Mouse (Mus musculus) CH12.LX (cell line): ENCODE measurements around the gene Ppp1r26. TPM values are rescaled to one million over a fixed set of nuclear protein-coding genes. Genes with fewer than 3 reads are reported as not detected.

Experiments
- DNase-seq: peaks from one replicate; pipeline ENCODE4 v3.0.0-alpha.2; 2013; ENCODE audit errors: extremely low read depth
- H3K27ac ChIP-seq: 2 replicates; pipeline ENCODE4 v1.5.1; 2012; ENCODE audit warnings: low read depth, mild to moderate bottlenecking, control low read depth, moderate library complexity; ENCODE audit not compliant: insufficient read depth
- H3K27me3 ChIP-seq: replicated peaks from 2 replicates; pipeline ENCODE3; 2012; ENCODE audit warnings: inconsistent platforms
- H3K36me3 ChIP-seq, 2 experiments: replicated peaks in 1 of 2; 2 replicates each; pipeline versions ENCODE3 to v1.6.1; 2012; ENCODE audit warnings: inconsistent platforms in 1 of 2, low read length in 1 of 2, mild to moderate bottlenecking in 1 of 2, mixed read lengths in 1 of 2, moderate library complexity in 1 of 2; ENCODE audit not compliant: control insufficient read depth in 1 of 2, insufficient read depth in 1 of 2
- H3K4me1 ChIP-seq, 2 experiments: 2 replicates each; pipeline ENCODE4 v1.6.1; 2012; ENCODE audit warnings: inconsistent platforms in 1 of 2, moderate library complexity in 1 of 2; ENCODE audit not compliant: insufficient read depth in 2 of 2, control insufficient read depth in 1 of 2
- H3K4me2 ChIP-seq: 2 replicates; pipeline ENCODE4 v1.6.1; 2012; ENCODE audit warnings: low read depth, mild to moderate bottlenecking, control low read depth; ENCODE audit not compliant: poor library complexity, insufficient read depth, severe bottlenecking
- H3K4me3 ChIP-seq, 3 experiments: fragments of 150-350 bp in 1 of 3; sonication (generic) in 1 of 3; replicated peaks in 1 of 3; 2 replicates each; pipeline versions ENCODE3 to v1.5.1; 2011 to 2012; ENCODE audit warnings: low read depth in 2 of 3, low read length in 2 of 3, mild to moderate bottlenecking in 2 of 3, moderate library complexity in 2 of 3, control low read depth in 1 of 3, improper control_type of control experiment in 1 of 3, inconsistent platforms in 1 of 3, mixed read lengths in 1 of 3; ENCODE audit not compliant: poor library complexity in 1 of 3
- H3K79me2 ChIP-seq: replicated peaks from 2 replicates; pipeline ENCODE4 v1.6.1; 2012; ENCODE audit warnings: mild to moderate bottlenecking, moderate library complexity; ENCODE audit not compliant: control insufficient read depth, poor library complexity, insufficient read depth, severe bottlenecking; ENCODE audit errors: extremely low read depth
- H3K9ac ChIP-seq: 2 replicates; pipeline ENCODE4 v1.6.1; 2012; ENCODE audit warnings: low read depth, mild to moderate bottlenecking, control low read depth, moderate library complexity; ENCODE audit not compliant: insufficient read depth
- H3K9me3 ChIP-seq: replicated peaks from 2 replicates; pipeline ENCODE3; 2012; ENCODE audit warnings: low read length, inconsistent platforms, mixed read lengths
- BHLHE40 ChIP-seq: IDR thresholded peaks from 2 replicates; pipeline ENCODE4 v1.6.1; 2011; ENCODE audit warnings: mild to moderate bottlenecking, low read depth, low read length, improper control_type of control experiment
- CTCF ChIP-seq, 2 experiments: IDR thresholded peaks in 1 of 2; conservative IDR thresholded peaks in 1 of 2; 2 replicates each; pipeline ENCODE4 v1.5.1; 2011 to 2012; ENCODE audit warnings: low read depth in 2 of 2, low read length in 2 of 2, improper control_type of control experiment in 1 of 2, inconsistent platforms in 1 of 2, mild to moderate bottlenecking in 1 of 2, moderate library complexity in 1 of 2
- E2F4 ChIP-seq: IDR thresholded peaks from 2 replicates; pipeline ENCODE4 v1.6.1; 2011; ENCODE audit warnings: low read depth, low read length, improper control_type of control experiment; ENCODE audit not compliant: insufficient replicate concordance
- EP300 ChIP-seq: IDR thresholded peaks from 2 replicates; pipeline ENCODE4 v1.6.1; 2011; ENCODE audit warnings: low read length, improper control_type of control experiment
- ETS1 ChIP-seq: conservative IDR thresholded peaks from 2 replicates; pipeline ENCODE4 v1.6.1; 2012; ENCODE audit warnings: low read depth, mild to moderate bottlenecking, inconsistent platforms, low read length, improper control_type of control experiment, moderate library complexity
- GABPA ChIP-seq: IDR thresholded peaks from 2 replicates; pipeline ENCODE4 v1.6.1; 2012; ENCODE audit warnings: low read depth, low read length, improper control_type of control experiment, inconsistent platforms; ENCODE audit not compliant: insufficient replicate concordance
- JUN ChIP-seq: IDR thresholded peaks from 2 replicates; pipeline ENCODE4 v1.6.1; 2011; ENCODE audit warnings: low read depth, mild to moderate bottlenecking, low read length, improper control_type of control experiment, moderate library complexity; ENCODE audit not compliant: insufficient read depth
- KAT2A ChIP-seq: IDR thresholded peaks from 2 replicates; pipeline ENCODE4 v1.6.1; 2012; ENCODE audit warnings: low read length, improper control_type of control experiment, inconsistent platforms; ENCODE audit not compliant: insufficient replicate concordance
- MXI1 ChIP-seq: IDR thresholded peaks from 2 replicates; pipeline ENCODE4 v1.6.1; 2011; ENCODE audit warnings: mild to moderate bottlenecking, low read depth, low read length, improper control_type of control experiment
- NELFE ChIP-seq: IDR thresholded peaks from 2 replicates; pipeline ENCODE4 v1.6.1; 2011; ENCODE audit warnings: low read depth, low read length, improper control_type of control experiment
- NRF1 ChIP-seq: IDR thresholded peaks from 2 replicates; pipeline ENCODE4 v1.6.1; 2014; ENCODE audit warnings: low read depth, mild to moderate bottlenecking, inconsistent platforms, low read length, improper control_type of control experiment, moderate library complexity
- RAD21 ChIP-seq: IDR thresholded peaks from 2 replicates; pipeline ENCODE4 v1.6.1; 2011; ENCODE audit warnings: low read depth, mild to moderate bottlenecking, low read length, improper control_type of control experiment, moderate library complexity
- SMC3 ChIP-seq: IDR thresholded peaks from 2 replicates; pipeline ENCODE4 v1.6.1; 2011; ENCODE audit warnings: low read depth, low read length, improper control_type of control experiment
- USF1 ChIP-seq: IDR thresholded peaks from 2 replicates; pipeline ENCODE4 v1.6.1; 2014; ENCODE audit warnings: low read depth, mild to moderate bottlenecking, inconsistent platforms, low read length, improper control_type of control experiment
- ZC3H11A ChIP-seq: IDR thresholded peaks from 2 replicates; pipeline ENCODE4 v1.6.1; 2012; ENCODE audit warnings: low read depth, mild to moderate bottlenecking, inconsistent platforms, low read length, improper control_type of control experiment
- ZNF384 ChIP-seq: IDR thresholded peaks from 2 replicates; pipeline ENCODE4 v1.6.1; 2012; ENCODE audit warnings: low read depth, low read length, improper control_type of control experiment, inconsistent platforms
- dilution Hi-C: fragments of 300-500 bp; cut with MboI; formaldehyde crosslinking; loops from 2 replicates; pipeline ENCODE4 v1.14.3; 2020; ENCODE audit warnings: low sequenced_read_pairs; ENCODE audit not compliant: extremely low pct_unique_long_range_greater_than_20kb, extremely low pct_ligation_motif_present
- in situ Hi-C: fragments of 300-500 bp; cut with MboI; formaldehyde crosslinking; loops from 3 replicates; pipeline ENCODE4 v1.14.3; 2019; ENCODE audit warnings: low sequenced_read_pairs, low pct_ligation_motif_present, low pct_unique_long_range_greater_than_20kb, mixed read lengths
- polyA plus RNA-seq: library from polyadenylated mRNA; unstranded; fragments of >175 nt; gene quantifications from 2 replicates; pipeline ENCODE4 v1.2.1, GENCODE M21; 2012; ENCODE audit warnings: low read depth; ENCODE audit not compliant: insufficient read length
- total RNA-seq, 2 experiments: library from RNA; depleted of rRNA; stranded (reverse); fragments of 300-350 nt in 1 of 2; fragments of >200 nt in 1 of 2; gene quantifications; 2 replicates each; pipeline ENCODE4 v1.2.3; 2012 to 2014

Ppp1r26 gene
- total and polyA plus RNA-seq, 3 experiments: 0.77 TPM; not detected in 2

- Histone ChIP-seq H3K9ac (no peak overlapping the region), H3K27ac (no peak overlapping the region), H3K4me3 (no peak overlapping the region), H3K9me3 (no peaks in the 10 kb centered on the region), H3K79me2 (no peaks in the 10 kb centered on the region), H3K4me1 (peaks cover 5 to 8% of the 10 kb centered on the region in 2 experiments; a peak in 2 of 4 replicates), H3K4me2 (no peak overlapping the region), H3K27me3 (peaks cover 29% of the 10 kb centered on the region), H3K36me3 (no peaks in the 10 kb centered on the region)
- TF ChIP-seq SMC3: no peak
- TF ChIP-seq KAT2A: no peak
- no peak for TF ChIP-seq GABPA
- TF ChIP-seq ETS1: no peak
- no peak for TF ChIP-seq MXI1
- no peak for DNase-seq
- dilution Hi-C loops (no loop called here), in situ Hi-C loops (loop anchor here (5.0 kb wide), 1 partner anchor 114 kb away; no protein-coding TSS in a partner anchor)
Measured at GRCm38 (mm10) chr2:28416511-28416910, 30.1 kb upstream of the Ppp1r26 start.

- H3K4me1 ChIP-seq: 0 out of 4 replicates have a peak, but pooled peaks cover 0 to 3% of the 10 kb centered on the region in 2 experiments
- no peak overlapping the region for H3K4me3 ChIP-seq
- no peak overlapping the region for H3K4me2 ChIP-seq
- peak; percentile 84 for DNase-seq
- H3K27ac ChIP-seq: no peak overlapping the region
- in situ Hi-C loops: loop anchor here (5.0 kb wide), 1 partner anchor 116 kb away; no protein-coding TSS in a partner anchor
- H3K27me3 ChIP-seq: peaks cover 38% of the 10 kb centered on the region
- no peaks in the 10 kb centered on the region for H3K9me3 ChIP-seq
- H3K9ac ChIP-seq: no peak overlapping the region
- no peaks in the 10 kb centered on the region for H3K79me2 ChIP-seq
- no peak for TF ChIP-seq EP300
- no peak for TF ChIP-seq ZNF384
- TF ChIP-seq E2F4: no peak
- TF ChIP-seq NRF1: no peak
- peak; percentile 44 for TF ChIP-seq ZC3H11A
- TF ChIP-seq NELFE: peak; percentile 12; the same call in 1 of the 2 replicates
- no peak for TF ChIP-seq USF1
- peak; percentile 90 for TF ChIP-seq SMC3
- TF ChIP-seq CTCF (conservative IDR thresholded peaks at IDR 0.05 in 1 of 2, IDR thresholded peaks at IDR 0.05 in 1 of 2; ENCODE audit: low read depth in 2 of 2, low read length in 2 of 2): peak; percentile 63 to 95
- TF ChIP-seq RAD21: peak; percentile 89
- no peaks in the 10 kb centered on the region for H3K36me3 ChIP-seq
- dilution Hi-C loops: no loop called here
Measured at GRCm38 (mm10) chr2:28418034-28418433, 28.6 kb upstream of the Ppp1r26 start.

DNA sequence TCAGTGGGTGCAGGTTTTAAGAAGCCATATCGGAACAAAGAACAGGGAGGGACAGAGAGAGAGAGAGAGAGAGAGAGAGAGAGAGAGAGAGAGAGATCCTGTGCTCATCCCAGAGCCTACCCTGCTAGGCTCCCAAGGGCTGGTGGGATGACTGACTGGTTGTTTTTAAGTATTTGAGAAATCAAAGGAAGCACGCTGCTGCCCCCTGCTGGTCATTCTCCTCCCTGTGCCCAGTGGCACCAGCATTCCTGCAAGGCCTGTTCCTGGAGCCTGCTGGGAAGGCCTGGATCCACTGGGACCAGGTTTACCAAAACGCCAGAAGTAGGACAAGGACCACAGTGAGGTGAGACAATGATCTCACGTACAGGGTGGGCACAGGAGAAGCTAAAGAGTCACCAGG, 26.7 kb upstream of the Ppp1r26 start:
- in situ Hi-C loops (loop anchor here (5.0 kb wide), 1 partner anchor 118 kb away; no protein-coding TSS in a partner anchor), dilution Hi-C loops (no loop called here)
- TF ChIP-seq BHLHE40 (no peak), SMC3 (peak; percentile 65), ZNF384 (peak; percentile 52; the same call in 1 of the 2 replicates), CTCF (conservative IDR thresholded peaks at IDR 0.05 in 1 of 2, IDR thresholded peaks at IDR 0.05 in 1 of 2; ENCODE audit: low read depth in 2 of 2, low read length in 2 of 2) (peak; percentile 75 to 84), RAD21 (peak; percentile 70), JUN (no peak), USF1 (no peak)
- Histone ChIP-seq H3K4me1 (0 out of 4 replicates have a peak, but pooled peaks cover 0 to 3% of the 10 kb centered on the region in 2 experiments), H3K4me2 (no peak overlapping the region), H3K79me2 (no peaks in the 10 kb centered on the region), H3K9ac (no peak overlapping the region), H3K4me3 (no peak overlapping the region), H3K27me3 (peaks cover 44% of the 10 kb centered on the region), H3K9me3 (no peaks in the 10 kb centered on the region), H3K27ac (no peak overlapping the region), H3K36me3 (no peaks in the 10 kb centered on the region)
- DNase-seq: peak; percentile 58
